Mouse (Mus musculus) heart, embryonic 10.5 days (tissue): ENCODE results near the gene Trpt1. TPM values are rescaled to one million over a fixed set of nuclear protein-coding genes. Genes with fewer than 3 reads are reported as not detected.

ENCODE experiments used
- DNase-seq: peaks from one replicate; pipeline ENCODE4 v3.0.0-alpha.2; 2017; ENCODE audit warnings: low spot score
- H3K27ac ChIP-seq: fragments of 300-500 bp; sonication (generic); 2 replicates; pipeline ENCODE4 v1.5.1; 2016; ENCODE audit warnings: mild to moderate bottlenecking
- H3K27me3 ChIP-seq: fragments of 300-500 bp; sonication (generic); 2 replicates; pipeline ENCODE4 v1.6.1; 2016; ENCODE audit warnings: mild to moderate bottlenecking; ENCODE audit not compliant: poor library complexity, insufficient read depth, severe bottlenecking
- H3K36me3 ChIP-seq: fragments of 300-500 bp; sonication (generic); 2 replicates; pipeline ENCODE4 v1.6.1; 2016; ENCODE audit warnings: mild to moderate bottlenecking, moderate library complexity
- H3K4me1 ChIP-seq: fragments of 300-500 bp; sonication (generic); 2 replicates; pipeline ENCODE4 v1.6.1; 2016; ENCODE audit warnings: mild to moderate bottlenecking
- H3K4me3 ChIP-seq: fragments of 300-500 bp; sonication (generic); 2 replicates; pipeline ENCODE4 v1.5.1; 2016; ENCODE audit warnings: mild to moderate bottlenecking, moderate library complexity
- H3K9me3 ChIP-seq: fragments of 300-500 bp; sonication (generic); 2 replicates; pipeline ENCODE4 v1.6.1; 2016; ENCODE audit warnings: mild to moderate bottlenecking, moderate library complexity
- WGBS: fragments of 180-500 bp; shearing (Covaris S2); methylation state at CpG from one replicate; pipeline ENCODE4 v1.1.7; 2016; 5-methylcytosine and 5-hydroxymethylcytosine counted together
- polyA plus RNA-seq: library from polyadenylated mRNA; unstranded; fragments of >200 nt; fragmentation: Nextera tagmentation; extraction: Ambion mirVana; gene quantifications from 2 replicates; pipeline ENCODE4 v1.2.1, GENCODE M21; 2016

Trpt1 gene
- polyA plus RNA-seq, 1 experiment from 2014 or later = 11.3 TPM

DNA sequence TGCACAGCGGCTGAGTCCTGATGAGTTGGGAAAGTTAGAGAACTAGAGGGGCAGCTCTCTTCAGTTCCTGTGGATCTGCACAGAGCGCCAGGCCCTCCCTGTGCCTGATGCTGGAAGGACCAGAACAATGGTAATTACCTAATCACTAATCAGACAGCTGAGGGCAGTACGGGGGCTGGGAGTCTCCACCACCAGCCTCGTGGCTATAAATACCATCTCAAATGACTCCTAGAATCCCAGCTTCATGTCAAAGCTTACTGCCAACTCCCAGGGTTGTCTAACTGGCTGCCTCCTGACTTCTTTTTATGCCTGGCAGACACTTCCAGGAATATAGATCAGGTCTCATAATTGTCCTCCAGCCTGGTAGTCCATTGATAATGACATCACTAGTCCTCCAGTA is 48.8 kb downstream of the Trpt1 start:
- Histone ChIP-seq H3K27me3 (no peaks in the 10 kb centered on the region), H3K36me3 (no peaks in the 10 kb centered on the region), H3K27ac (peak overlapping the region; percentile 77), H3K4me1 (peaks cover 14% of the 10 kb centered on the region), H3K9me3 (no peaks in the 10 kb centered on the region), H3K4me3 (no peak overlapping the region)
- 23% methylated on average over 4 of the region's 4 CpGs for WGBS
- DNase-seq = no peak

Other genes with a start within 250 kb of the Trpt1 start
- gene Rps6ka4, start 155.5 kb upstream of the Trpt1 start, polyA plus RNA-seq = 10.1 and 14.7 TPM in 2 replicates
- 0.38 and 0.63 TPM in 2 replicates for gene Ccdc88b, start 137.9 kb upstream of the Trpt1 start, polyA plus RNA-seq
- 89.9 and 116 TPM in 2 replicates for gene Trmt112, start 86.4 kb upstream of the Trpt1 start, polyA plus RNA-seq
- 166 and 169 TPM in 2 replicates for gene Prdx5, start 86.0 kb upstream of the Trpt1 start, polyA plus RNA-seq
- gene Esrra, start 74.3 kb upstream of the Trpt1 start, polyA plus RNA-seq = 23.1 and 29.4 TPM in 2 replicates
- 2.3 and 2.4 TPM in 2 replicates for gene Catsperz, start 70.8 kb upstream of the Trpt1 start, polyA plus RNA-seq
- gene Kcnk4, start 61.6 kb upstream of the Trpt1 start, polyA plus RNA-seq = 0.25 and 0.32 TPM in 2 replicates
- 61.3 and 62.0 TPM in 2 replicates for gene Bad, start 54.3 kb upstream of the Trpt1 start, polyA plus RNA-seq
- 20.3 and 23.3 TPM in 2 replicates for gene Gpr137, start 53.7 kb upstream of the Trpt1 start, polyA plus RNA-seq
- gene Ppp1r14b, start 21.2 kb upstream of the Trpt1 start, polyA plus RNA-seq = 169 and 191 TPM in 2 replicates
- gene Plcb3, start 19.7 kb upstream of the Trpt1 start, polyA plus RNA-seq = 26.1 and 31.9 TPM in 2 replicates
- 110 and 131 TPM in 2 replicates for gene Fkbp2, start 15.6 kb upstream of the Trpt1 start, polyA plus RNA-seq
- gene Vegfb, start 8.5 kb upstream of the Trpt1 start, polyA plus RNA-seq = 53.0 and 94.1 TPM in 2 replicates
- gene Dnajc4, start 3.6 kb upstream of the Trpt1 start, polyA plus RNA-seq = 24.6 and 29.5 TPM in 2 replicates
- 23.9 and 25.2 TPM in 2 replicates for gene Nudt22, start within 50 bp of the Trpt1 start, polyA plus RNA-seq
- gene Fermt3, start 23.3 kb downstream of the Trpt1 start, polyA plus RNA-seq = 10.6 and 22.7 TPM in 2 replicates
- 320 and 388 TPM in 2 replicates for gene Stip1, start 43.8 kb downstream of the Trpt1 start, polyA plus RNA-seq
- 8.0 and 12.4 TPM in 2 replicates for gene Macrod1, start 60.7 kb downstream of the Trpt1 start, polyA plus RNA-seq
- 0.53 and 1.0 TPM in 2 replicates for gene Flrt1, start 109.6 kb downstream of the Trpt1 start, polyA plus RNA-seq
- gene Otub1, start 210.2 kb downstream of the Trpt1 start, polyA plus RNA-seq = 198 and 212 TPM in 2 replicates
- 1,294 and 1,907 TPM in 2 replicates for gene Cox8a, start 221.5 kb downstream of the Trpt1 start, polyA plus RNA-seq
- gene Naa40, start 245.1 kb downstream of the Trpt1 start, polyA plus RNA-seq = 67.6 and 72.8 TPM in 2 replicates